Mouse (Mus musculus) forebrain, embryonic 14.5 days (tissue): ENCODE measurements around the gene Extl1. TPM values are rescaled to one million over a fixed set of nuclear protein-coding genes. Genes with fewer than 3 reads are reported as not detected.

ENCODE experiments used
- ATAC-seq: fragments of 200-750 bp; cut with Nextera tagmentation; 2 replicates; pipeline ENCODE4 v1.8.0; 2017; ENCODE audit warnings: mild to moderate bottlenecking, moderate library complexity
- DNase-seq: peaks from one replicate; pipeline ENCODE4 v3.0.0-alpha.2; 2015; ENCODE audit warnings: low spot score
- H3K27ac ChIP-seq: fragments of 300-500 bp; sonication (generic); 2 replicates; pipeline ENCODE4 v1.5.1; 2014; ENCODE audit warnings: low read depth, mild to moderate bottlenecking, control low read depth, low read length, moderate library complexity
- H3K27me3 ChIP-seq: fragments of 300-500 bp; sonication (generic); replicated peaks from 2 replicates; pipeline ENCODE4 v1.6.1; 2014; ENCODE audit warnings: low read length, control low read depth, mixed read lengths; ENCODE audit not compliant: control insufficient read depth, insufficient read depth
- H3K36me3 ChIP-seq: fragments of 300-500 bp; sonication (generic); 2 replicates; pipeline ENCODE4 v1.6.1; 2014; ENCODE audit warnings: low read length, control low read depth; ENCODE audit not compliant: control insufficient read depth, insufficient read depth
- H3K4me1 ChIP-seq: fragments of 300-500 bp; sonication (generic); 2 replicates; pipeline ENCODE4 v1.6.1; 2014; ENCODE audit warnings: antibody characterized with exemption, low read length, control low read depth; ENCODE audit not compliant: control insufficient read depth, insufficient read depth
- H3K4me2 ChIP-seq: fragments of 300-500 bp; sonication (generic); 2 replicates; pipeline ENCODE4 v1.6.1; 2014; ENCODE audit warnings: mild to moderate bottlenecking, control low read depth, low read length
- H3K4me3 ChIP-seq: fragments of 300-500 bp; sonication (generic); 2 replicates; pipeline ENCODE4 v1.5.1; 2014; ENCODE audit warnings: low read depth, low read length, control low read depth
- H3K9ac ChIP-seq: fragments of 300-500 bp; sonication (generic); 2 replicates; pipeline ENCODE4 v1.6.1; 2014; ENCODE audit warnings: mild to moderate bottlenecking, low read length, control low read depth, moderate library complexity
- H3K9me3 ChIP-seq: fragments of 300-500 bp; sonication (generic); replicated peaks from 2 replicates; pipeline ENCODE4 v1.6.1; 2016; ENCODE audit warnings: low read length, control low read depth, mixed read lengths; ENCODE audit not compliant: control insufficient read depth
- WGBS: fragments of 180-500 bp; shearing (Covaris S2); extraction: QIAGEN DNeasy Blood & Tissue Kit; methylation state at CpG from one replicate; pipeline ENCODE4 v1.1.7; 2014; 5-methylcytosine and 5-hydroxymethylcytosine counted together
- polyA plus RNA-seq: library from polyadenylated mRNA; unstranded; fragments of >200 nt; fragmentation: Nextera tagmentation; extraction: Ambion mirVana; gene quantifications from 2 replicates; pipeline ENCODE4 v1.2.1, GENCODE M21; 2014

Extl1 gene
- polyA plus RNA-seq, 1 experiment from 2014 or later = 0.14 TPM

GRCm38 (mm10) chr4:134350641-134351040 is 33.0 kb downstream of the Extl1 start:
- Histone ChIP-seq H3K9ac (no peak overlapping the region), H3K27me3 (peaks cover 1% of the 10 kb centered on the region; the same call in 1 of the 2 replicates), H3K27ac (no peak overlapping the region), H3K4me1 (no peaks in the 10 kb centered on the region), H3K4me3 (no peak overlapping the region), H3K4me2 (no peak overlapping the region), H3K36me3 (no peaks in the 10 kb centered on the region), H3K9me3 (no peaks in the 10 kb centered on the region)
- no peak for DNase-seq
- no peak for ATAC-seq
- WGBS = 89% methylated on average over 6 of the region's 6 CpGs

GRCm38 (mm10) chr4:134349829-134350228 is 33.8 kb downstream of the Extl1 start:
- no peak overlapping the region for H3K4me2 ChIP-seq
- no peak overlapping the region for H3K27ac ChIP-seq
- H3K9me3 ChIP-seq = no peaks in the 10 kb centered on the region
- H3K27me3 ChIP-seq = peaks cover 6% of the 10 kb centered on the region; the same call in 1 of the 2 replicates
- DNase-seq (no peak), ATAC-seq (no peak)
- H3K36me3 ChIP-seq = no peaks in the 10 kb centered on the region
- WGBS = 82% methylated on average over 7 of the region's 7 CpGs
- H3K4me1 ChIP-seq = no peaks in the 10 kb centered on the region
- no peak overlapping the region for H3K9ac ChIP-seq
- H3K4me3 ChIP-seq = no peak overlapping the region

- Histone ChIP-seq H3K4me1 (no peaks in the 10 kb centered on the region), H3K9ac (no peak overlapping the region), H3K36me3 (no peaks in the 10 kb centered on the region), H3K9me3 (no peaks in the 10 kb centered on the region), H3K27me3 (peaks cover 13% of the 10 kb centered on the region), H3K27ac (no peak overlapping the region), H3K4me2 (no peak overlapping the region), H3K4me3 (no peak overlapping the region)
- ATAC-seq (no peak), DNase-seq (no peak)
- 77% methylated on average over 5 of the region's 5 CpGs for WGBS
Measured at GRCm38 (mm10) chr4:134348545-134348944, 35.1 kb downstream of the Extl1 start.

GRCm38 (mm10) chr4:134348078-134348477 is 35.6 kb downstream of the Extl1 start:
- no peaks in the 10 kb centered on the region for H3K9me3 ChIP-seq
- DNase-seq (no peak), ATAC-seq (no peak)
- no peak overlapping the region for H3K27ac ChIP-seq
- H3K27me3 ChIP-seq = peaks cover 18% of the 10 kb centered on the region
- H3K4me3 ChIP-seq = no peak overlapping the region
- H3K4me1 ChIP-seq = no peaks in the 10 kb centered on the region
- H3K4me2 ChIP-seq = no peak overlapping the region
- WGBS = 80% methylated on average over 11 of the region's 11 CpGs
- no peaks in the 10 kb centered on the region for H3K36me3 ChIP-seq
- H3K9ac ChIP-seq = no peak overlapping the region

- Histone ChIP-seq H3K9me3 (0 out of 2 replicates have a peak, but pooled peaks cover 2% of the 10 kb centered on the region), H3K27ac (no peak overlapping the region), H3K36me3 (no peaks in the 10 kb centered on the region), H3K4me2 (no peak overlapping the region), H3K27me3 (peaks cover 32% of the 10 kb centered on the region), H3K9ac (no peak overlapping the region), H3K4me1 (no peaks in the 10 kb centered on the region), H3K4me3 (no peak overlapping the region)
- WGBS = 89% methylated on average over 15 of the region's 15 CpGs
- DNase-seq = no peak
- ATAC-seq = no peak
Measured at GRCm38 (mm10) chr4:134345802-134346201, 37.8 kb downstream of the Extl1 start.

GRCm38 (mm10) chr4:134344620-134345019 is 39.0 kb downstream of the Extl1 start:
- WGBS = 44% methylated on average over 3 of the region's 3 CpGs

GRCm38 (mm10) chr4:134343071-134344031 is 40.3 kb downstream of the Extl1 start, which contains the start of gene Slc30a2:
Slc30a2 (plus strand) TSS chr4:134343181.
- Histone ChIP-seq H3K9ac (peak within 1 kb of the TSS; percentile 21; the same call in 1 of the 2 replicates), H3K27me3 (peaks cover 32% of the 10 kb centered on the region), H3K4me3 (peak within 1 kb of the TSS; percentile 14; the same call in 1 of the 2 replicates), H3K27ac (no peak within 1 kb of the TSS), H3K9me3 (0 out of 2 replicates have a peak, but pooled peaks cover 2% of the 10 kb centered on the region), H3K4me2 (peak within 1 kb of the TSS; percentile 28), H3K36me3 (no peaks in the 10 kb centered on the region), H3K4me1 (no peaks in the 10 kb centered on the region)
- DNase-seq = no peak
- ATAC-seq = no peak
- WGBS = 2% methylated on average over 55 of the region's 61 CpGs

More at GRCm38 (mm10) chr4:134344620-134345019, 39.0 kb downstream of the Extl1 start:
- Histone ChIP-seq H3K4me1 (no peaks in the 10 kb centered on the region), H3K4me2 (no peak overlapping the region), H3K4me3 (no peak overlapping the region), H3K9me3 (0 out of 2 replicates have a peak, but pooled peaks cover 2% of the 10 kb centered on the region), H3K36me3 (no peaks in the 10 kb centered on the region), H3K27ac (no peak overlapping the region), H3K9ac (no peak overlapping the region), H3K27me3 (peaks cover 32% of the 10 kb centered on the region)
- ATAC-seq (no peak), DNase-seq (no peak)

- H3K9me3 ChIP-seq = 0 out of 2 replicates have a peak, but pooled peaks cover 2% of the 10 kb centered on the region
- H3K27me3 ChIP-seq = peaks cover 32% of the 10 kb centered on the region
- H3K4me2 ChIP-seq = no peak overlapping the region
- H3K27ac ChIP-seq = no peak overlapping the region
- DNase-seq (no peak), ATAC-seq (no peak)
- 46% methylated on average over 11 of the region's 11 CpGs for WGBS
- no peaks in the 10 kb centered on the region for H3K36me3 ChIP-seq
- H3K9ac ChIP-seq = no peak overlapping the region
- H3K4me3 ChIP-seq = no peak overlapping the region
- H3K4me1 ChIP-seq = no peaks in the 10 kb centered on the region
Measured at GRCm38 (mm10) chr4:134342213-134342779, 41.4 kb downstream of the Extl1 start.
